Mouse (Mus musculus) hindbrain, postnatal 0 days (tissue): ENCODE results near the gene Cdkn1c. TPM values are rescaled to one million over a fixed set of nuclear protein-coding genes. Genes with fewer than 3 reads are reported as not detected.
A peak's percentile ranks its signal among the peaks of the same experiment; 100 is the strongest.

Experiments
- ATAC-seq: fragments of 200-750 bp; cut with Nextera tagmentation; 2 replicates; pipeline ENCODE4 v1.8.0; 2017; ENCODE audit warnings: mild to moderate bottlenecking, moderate TSS enrichment, moderate library complexity
- DNase-seq: peaks from one replicate; pipeline ENCODE4 v3.0.0-alpha.2; 2015; ENCODE audit warnings: low spot score
- H3K27ac ChIP-seq: fragments of 300-500 bp; sonication (generic); 2 replicates; pipeline ENCODE4 v1.5.1; 2014; ENCODE audit warnings: mild to moderate bottlenecking
- H3K27me3 ChIP-seq: fragments of 300-500 bp; sonication (generic); 2 replicates; pipeline ENCODE4 v1.6.1; 2014; ENCODE audit warnings: low read length, mixed read lengths; ENCODE audit not compliant: insufficient read depth
- H3K36me3 ChIP-seq: fragments of 300-500 bp; sonication (generic); 2 replicates; pipeline ENCODE4 v1.6.1; 2014; ENCODE audit warnings: low read length, mixed read lengths; ENCODE audit not compliant: insufficient read depth
- H3K4me1 ChIP-seq: fragments of 300-500 bp; sonication (generic); 2 replicates; pipeline ENCODE4 v1.6.1; 2014; ENCODE audit warnings: antibody characterized with exemption, low read length, mixed read lengths; ENCODE audit not compliant: insufficient read depth
- H3K4me2 ChIP-seq: fragments of 300-500 bp; sonication (generic); 2 replicates; pipeline ENCODE4 v1.6.1; 2014; ENCODE audit warnings: low read depth, mild to moderate bottlenecking, low read length, moderate library complexity, mixed read lengths
- H3K4me3 ChIP-seq: fragments of 300-500 bp; sonication (generic); 2 replicates; pipeline ENCODE4 v1.5.1; 2014; ENCODE audit warnings: low read length
- H3K9ac ChIP-seq: fragments of 300-500 bp; sonication (generic); replicated peaks from 2 replicates; pipeline ENCODE4 v1.6.1; 2014; ENCODE audit warnings: mild to moderate bottlenecking, low read length, moderate library complexity, mixed read lengths
- H3K9me3 ChIP-seq: fragments of 300-500 bp; sonication (generic); 2 replicates; pipeline ENCODE4 v1.6.1; 2016; ENCODE audit warnings: low read length, mixed read lengths
- CTCF ChIP-seq: IDR thresholded peaks from 2 replicates; pipeline ENCODE4 v1.5.1; 2016; ENCODE audit warnings: antibody characterized with exemption, control low read depth, low read depth
- WGBS: fragments of 180-500 bp; shearing (Covaris S2); extraction: QIAGEN DNeasy Blood & Tissue Kit; methylation state at CpG from one replicate; pipeline ENCODE4 v1.1.7; 2014; 5-methylcytosine and 5-hydroxymethylcytosine counted together
- polyA plus RNA-seq: library from polyadenylated mRNA; unstranded; fragments of >200 nt; fragmentation: Nextera tagmentation; extraction: Ambion mirVana; gene quantifications from 2 replicates; pipeline ENCODE4 v1.2.1, GENCODE M21; 2015
- total RNA-seq: library from RNA; depleted of rRNA; stranded (reverse); fragments of >200 nt; gene quantifications from 2 replicates; pipeline ENCODE4 v1.2.3, GENCODE M21; 2014

Cdkn1c gene
- total and polyA plus RNA-seq, 2 experiments from 2014 or later = 127 to 144 TPM

- no peaks in the 10 kb centered on the region for H3K4me1 ChIP-seq
- TF ChIP-seq CTCF = no peak
- H3K36me3 ChIP-seq = no peaks in the 10 kb centered on the region
- ATAC-seq (peak; percentile 0; the same call in 1 of the 2 replicates), DNase-seq (no peak)
- WGBS = 32% methylated on average over 38 of the region's 38 CpGs
- H3K4me2 ChIP-seq = peak overlapping the region; percentile 62
- H3K27me3 ChIP-seq = no peaks in the 10 kb centered on the region
- no peak overlapping the region for H3K27ac ChIP-seq
- peak overlapping the region; percentile 43 for H3K4me3 ChIP-seq
- peak overlapping the region; percentile 41 for H3K9ac ChIP-seq
- peaks cover 6% of the 10 kb centered on the region; the same call in 1 of the 2 replicates for H3K9me3 ChIP-seq
Measured at GRCm38 (mm10) chr7:143458963-143459331, 1.9 kb downstream of the Cdkn1c start.

- no peaks in the 10 kb centered on the region for H3K36me3 ChIP-seq
- no peak for TF ChIP-seq CTCF
- DNase-seq (no peak), ATAC-seq (peak; percentile 33; the same call in 1 of the 2 replicates)
- WGBS = 72% methylated on average over 2 of the region's 2 CpGs
- H3K27ac ChIP-seq = no peak overlapping the region
- H3K9ac ChIP-seq = no peak overlapping the region
- peaks cover 7% of the 10 kb centered on the region; the same call in 1 of the 2 replicates for H3K4me1 ChIP-seq
- H3K4me3 ChIP-seq = no peak overlapping the region
- 0 out of 2 replicates have a peak, but pooled peaks cover 6% of the 10 kb centered on the region for H3K27me3 ChIP-seq
- no peaks in the 10 kb centered on the region for H3K9me3 ChIP-seq
- no peak overlapping the region for H3K4me2 ChIP-seq
Measured at GRCm38 (mm10) chr7:143447130-143447529, 13.7 kb downstream of the Cdkn1c start.

- WGBS = 9% methylated on average over 44 of the region's 53 CpGs
- ATAC-seq (peak; percentile 53; the same call in 1 of the 2 replicates), DNase-seq (peak; percentile 24)
- Histone ChIP-seq H3K4me1 (peaks cover 7% of the 10 kb centered on the region; the same call in 1 of the 2 replicates), H3K9me3 (no peaks in the 10 kb centered on the region), H3K4me3 (peak overlapping the region; percentile 33), H3K36me3 (no peaks in the 10 kb centered on the region), H3K27ac (peak overlapping the region; percentile 4; the same call in 1 of the 2 replicates), H3K4me2 (peak overlapping the region; percentile 64), H3K27me3 (0 out of 2 replicates have a peak, but pooled peaks cover 6% of the 10 kb centered on the region), H3K9ac (peak overlapping the region; percentile 47)
- no peak for TF ChIP-seq CTCF
Measured at GRCm38 (mm10) chr7:143445651-143446460, 15.0 kb downstream of the Cdkn1c start.

GRCm38 (mm10) chr7:143444955-143445648, 15.7 kb downstream of the Cdkn1c start:
- 0 out of 2 replicates have a peak, but pooled peaks cover 6% of the 10 kb centered on the region for H3K27me3 ChIP-seq
- H3K27ac ChIP-seq = 0 out of 2 replicates have a peak overlapping the region, but pooled peaks have one; percentile 4
- 2% methylated on average over 55 of the region's 55 CpGs for WGBS
- H3K9ac ChIP-seq = peak overlapping the region; percentile 47; the same call in 1 of the 2 replicates
- peak overlapping the region; percentile 64 for H3K4me2 ChIP-seq
- no peaks in the 10 kb centered on the region for H3K36me3 ChIP-seq
- no peaks in the 10 kb centered on the region for H3K9me3 ChIP-seq
- peak; percentile 54 for DNase-seq
- peaks cover 7% of the 10 kb centered on the region; the same call in 1 of the 2 replicates for H3K4me1 ChIP-seq
- ATAC-seq = peak; percentile 71
- peak overlapping the region; percentile 33 for H3K4me3 ChIP-seq
- TF ChIP-seq CTCF = no peak

- no peak for TF ChIP-seq CTCF
- Histone ChIP-seq H3K4me2 (0 out of 2 replicates have a peak overlapping the region, but pooled peaks have one; percentile 64), H3K36me3 (no peaks in the 10 kb centered on the region), H3K27ac (no peak overlapping the region), H3K27me3 (0 out of 2 replicates have a peak, but pooled peaks cover 6% of the 10 kb centered on the region), H3K4me3 (peak overlapping the region; percentile 33; the same call in 1 of the 2 replicates), H3K9me3 (no peaks in the 10 kb centered on the region), H3K9ac (no peak overlapping the region), H3K4me1 (peaks cover 7% of the 10 kb centered on the region; the same call in 1 of the 2 replicates)
- ATAC-seq (no peak), DNase-seq (no peak)
- WGBS = 43% methylated on average over 8 of the region's 8 CpGs
Measured at GRCm38 (mm10) chr7:143444580-143444954, 16.3 kb downstream of the Cdkn1c start.

- DNase-seq = no peak
- Histone ChIP-seq H3K4me3 (no peak overlapping the region), H3K36me3 (no peaks in the 10 kb centered on the region), H3K9ac (no peak overlapping the region), H3K27me3 (0 out of 2 replicates have a peak, but pooled peaks cover 6% of the 10 kb centered on the region), H3K27ac (no peak overlapping the region), H3K4me2 (no peak overlapping the region), H3K9me3 (no peaks in the 10 kb centered on the region), H3K4me1 (peaks cover 12% of the 10 kb centered on the region)
- no peak for TF ChIP-seq CTCF
- WGBS = 88% methylated on average over 1 of the region's 1 CpGs
- no peak for ATAC-seq
Measured at GRCm38 (mm10) chr7:143438965-143439364, 21.9 kb downstream of the Cdkn1c start.
